Mouse (Mus musculus) ZHBTc4 (cell line): Measurements from ENCODE around the gene Nmnat2.

Experiments
- DNase-seq: peaks from one replicate; pipeline ENCODE4 v3.0.0-alpha.2; 2011; ENCODE audit warnings: low read depth, low spot score

The Nmnat2 gene

GRCm38 (mm10) chr1:153019128-153019527 is 64.3 kb downstream of the Nmnat2 start:
- no peak for DNase-seq

GRCm38 (mm10) chr1:153019623-153020022 is 64.8 kb downstream of the Nmnat2 start:
- no peak for DNase-seq

GRCm38 (mm10) chr1:153021034-153021638 is 66.3 kb downstream of the Nmnat2 start:
- DNase-seq: no peak

- no peak for DNase-seq
Measured at GRCm38 (mm10) chr1:153023018-153023417, 68.2 kb downstream of the Nmnat2 start.

- no peak for DNase-seq
Measured at GRCm38 (mm10) chr1:153023875-153024274, 69.1 kb downstream of the Nmnat2 start.

- no peak for DNase-seq
Measured at GRCm38 (mm10) chr1:153024453-153024852, 69.7 kb downstream of the Nmnat2 start.

GRCm38 (mm10) chr1:153031345-153031744 is 76.6 kb downstream of the Nmnat2 start:
- peak; percentile 94 for DNase-seq

- DNase-seq: peak; percentile 55
Measured at GRCm38 (mm10) chr1:153031954-153032353, 77.2 kb downstream of the Nmnat2 start.

GRCm38 (mm10) chr1:153033145-153033908 is 78.5 kb downstream of the Nmnat2 start:
- peak; percentile 91 for DNase-seq

- no peak for DNase-seq
Measured at GRCm38 (mm10) chr1:153034064-153034463, 79.3 kb downstream of the Nmnat2 start.

GRCm38 (mm10) chr1:153035328-153035944 is 80.6 kb downstream of the Nmnat2 start:
- DNase-seq: peak; percentile 83

- no peak for DNase-seq
Measured at GRCm38 (mm10) chr1:153037353-153038345, 82.9 kb downstream of the Nmnat2 start.

GRCm38 (mm10) chr1:153040091-153040490 is 85.3 kb downstream of the Nmnat2 start:
- peak; percentile 94 for DNase-seq

- DNase-seq: no peak
Measured at GRCm38 (mm10) chr1:153041046-153041445, 86.3 kb downstream of the Nmnat2 start.

- DNase-seq: no peak
Measured at GRCm38 (mm10) chr1:153042318-153042717, 87.5 kb downstream of the Nmnat2 start.

GRCm38 (mm10) chr1:153043332-153043731 is 88.5 kb downstream of the Nmnat2 start:
- no peak for DNase-seq

GRCm38 (mm10) chr1:153045368-153045767 is 90.6 kb downstream of the Nmnat2 start:
- DNase-seq: no peak

- peak; percentile 82 for DNase-seq
Measured at GRCm38 (mm10) chr1:153048147-153048878, 93.5 kb downstream of the Nmnat2 start.

- DNase-seq: no peak
Measured at GRCm38 (mm10) chr1:153049451-153049850, 94.7 kb downstream of the Nmnat2 start.

GRCm38 (mm10) chr1:153051474-153051873 is 96.7 kb downstream of the Nmnat2 start:
- no peak for DNase-seq

GRCm38 (mm10) chr1:153053619-153054018 is 98.8 kb downstream of the Nmnat2 start:
- DNase-seq: no peak
